Mouse (Mus musculus) mature B cell (primary cell): ENCODE measurements around the gene Frmd4a.

ENCODE experiments used
- in situ Hi-C: fragments of 300-500 bp; cut with MboI; formaldehyde crosslinking; loops from 2 replicates; pipeline ENCODE4 v1.14.3; 2019

The Frmd4a gene

GRCm38 (mm10) chr2:4290475-4290874 is 273.0 kb downstream of the Frmd4a start:
- in situ Hi-C loops, result no loop called here

- in situ Hi-C loops, result no loop called here
These were observed 273.6 kb downstream of the Frmd4a start for GRCm38 (mm10) chr2:4291100-4291499.

- in situ Hi-C loops, result no loop called here
These were observed 274.2 kb downstream of the Frmd4a start for GRCm38 (mm10) chr2:4291671-4292070.

- in situ Hi-C loops, result no loop called here
These were observed 276.2 kb downstream of the Frmd4a start for GRCm38 (mm10) chr2:4293726-4294125.

- in situ Hi-C loops, result no loop called here
These were observed 278.1 kb downstream of the Frmd4a start for GRCm38 (mm10) chr2:4295641-4296040.

GRCm38 (mm10) chr2:4296881-4297280 is 279.4 kb downstream of the Frmd4a start:
- in situ Hi-C loops, result no loop called here

GRCm38 (mm10) chr2:4298325-4299215 is 281.1 kb downstream of the Frmd4a start:
- in situ Hi-C loops, result no loop called here

GRCm38 (mm10) chr2:4299593-4299992 is 282.1 kb downstream of the Frmd4a start:
- in situ Hi-C loops, result no loop called here

GRCm38 (mm10) chr2:4300383-4300811 is 282.9 kb downstream of the Frmd4a start:
- in situ Hi-C loops, result no loop called here

GRCm38 (mm10) chr2:4300816-4301215 is 283.3 kb downstream of the Frmd4a start:
- in situ Hi-C loops, result no loop called here

GRCm38 (mm10) chr2:4301256-4301655 is 283.7 kb downstream of the Frmd4a start:
- in situ Hi-C loops, result no loop called here

- in situ Hi-C loops, result no loop called here
These were observed 284.2 kb downstream of the Frmd4a start for GRCm38 (mm10) chr2:4301692-4302091.

- in situ Hi-C loops, result no loop called here
These were observed 284.6 kb downstream of the Frmd4a start for GRCm38 (mm10) chr2:4302119-4302518.

GRCm38 (mm10) chr2:4307076-4307475 is 289.6 kb downstream of the Frmd4a start:
- in situ Hi-C loops, result no loop called here

GRCm38 (mm10) chr2:4314545-4314944 is 297.0 kb downstream of the Frmd4a start:
- in situ Hi-C loops, result no loop called here

- in situ Hi-C loops, result no loop called here
These were observed 299.1 kb downstream of the Frmd4a start for GRCm38 (mm10) chr2:4316589-4316988.

GRCm38 (mm10) chr2:4318134-4318533 is 300.6 kb downstream of the Frmd4a start:
- in situ Hi-C loops, result no loop called here

- in situ Hi-C loops, result no loop called here
These were observed 308.9 kb downstream of the Frmd4a start for GRCm38 (mm10) chr2:4326241-4327010.

GRCm38 (mm10) chr2:4327011-4327340 is 309.5 kb downstream of the Frmd4a start:
- in situ Hi-C loops, result no loop called here

- in situ Hi-C loops, result no loop called here
These were observed 314.9 kb downstream of the Frmd4a start for GRCm38 (mm10) chr2:4332441-4332840.

GRCm38 (mm10) chr2:4334201-4334600 is 316.7 kb downstream of the Frmd4a start:
- in situ Hi-C loops, result no loop called here

GRCm38 (mm10) chr2:4334936-4335335 is 317.4 kb downstream of the Frmd4a start:
- in situ Hi-C loops, result no loop called here

- in situ Hi-C loops, result no loop called here
These were observed 318.4 kb downstream of the Frmd4a start for GRCm38 (mm10) chr2:4335881-4336280.
